ENCODE assay signal across 8 mouse cellular contexts in genomic region chr11:107793200-107794102, GRCm38 (mm10). TPM values are rescaled to one million over a fixed set of nuclear protein-coding genes. Genes with fewer than 3 reads are reported as not detected.
A peak's percentile ranks its signal among the peaks of the same experiment; 100 is the strongest.
DNase-seq lines count a peak whose midpoint lies in the region; ATAC-seq and TF ChIP-seq lines count a peak whose summit lies in the region.

No protein-coding gene starts in this region.

- peak overlapping the region; percentile 55 for H3K4me3 ChIP-seq in lung, embryonic 15.5 days
- H3K4me3 ChIP-seq in intestine, embryonic 14.5 days (ENCODE audit: low read depth, low read length) = peak overlapping the region; percentile 65
- H3K4me3 ChIP-seq in myocyte = no peak overlapping the region

- peak overlapping the region; percentile 29; the same call in 1 of the 2 replicates for H3K9ac ChIP-seq in lung, embryonic 15.5 days
- H3K9ac ChIP-seq in intestine, embryonic 14.5 days (ENCODE audit: low read length) = peak overlapping the region; percentile 54

- peak; percentile 17; the same call in 1 of the 2 replicates for ATAC-seq in lung, embryonic 15.5 days (ENCODE audit: borderline replicate concordance, extremely low read depth, low FRiP score, low TSS enrichment)
- peak; percentile 56 for ATAC-seq in intestine, embryonic 14.5 days (replicated peaks; ENCODE audit: low FRiP score, low TSS enrichment, low read depth)
- ATAC-seq in erythroid progenitor cell, adult 5-6 weeks (replicated peaks; ENCODE audit: low FRiP score, poor library complexity, severe bottlenecking) = no peak

- DNase-seq in adrenal gland, postnatal 36 days = peak; percentile 4 to 12
- DNase-seq in adrenal gland, adult 8-10 months = no peak
- DNase-seq in lung, postnatal 14 days = no peak
- DNase-seq in intestine, embryonic 14.5 days (ENCODE audit: low spot score) = peak; percentile 73
- DNase-seq in Muller cell, postnatal 12 days (ENCODE audit: inconsistent ontology term) = no peak

- H3K79me2 ChIP-seq in myocyte (ENCODE audit: control insufficient read depth, insufficient read depth) = no peaks in the 10 kb centered on the region

- no peaks in the 10 kb centered on the region for H3K9me3 ChIP-seq in lung, embryonic 15.5 days
- H3K9me3 ChIP-seq in intestine, embryonic 14.5 days (ENCODE audit: control insufficient read depth, low read length) = no peaks in the 10 kb centered on the region

- no peak for TF ChIP-seq POLR2A in myocyte (IDR thresholded peaks at IDR 0.05; ENCODE audit: insufficient read length, low read depth)

- H3ac ChIP-seq in myocyte (ENCODE audit: control insufficient read depth, insufficient read length) = no peak overlapping the region

- peak overlapping the region; percentile 99 for H3K4me2 ChIP-seq in lung, embryonic 15.5 days
- peak overlapping the region; percentile 94 for H3K4me2 ChIP-seq in intestine, embryonic 14.5 days (ENCODE audit: low read length)
- peak overlapping the region; percentile 48 for H3K4me2 ChIP-seq in myocyte (ENCODE audit: low read depth)

- H3K27me3 ChIP-seq in lung, embryonic 15.5 days = peaks cover 68% of the 10 kb centered on the region
- peaks cover 47% of the 10 kb centered on the region for H3K27me3 ChIP-seq in intestine, embryonic 14.5 days (replicated peaks; ENCODE audit: control insufficient read depth, insufficient read depth, low read length)
- peaks cover 47% of the 10 kb centered on the region for H3K27me3 ChIP-seq in myocyte (ENCODE audit: control insufficient read depth, insufficient read depth, insufficient read length)

- WGBS in lung, embryonic 15.5 days = under 1% methylated on average over 59 of the region's 64 CpGs
- under 1% methylated on average over 60 of the region's 64 CpGs for WGBS in intestine, embryonic 14.5 days

- H3K36me3 ChIP-seq in lung, embryonic 15.5 days = no peaks in the 10 kb centered on the region
- H3K36me3 ChIP-seq in intestine, embryonic 14.5 days (ENCODE audit: control insufficient read depth, insufficient read depth, low read length) = no peaks in the 10 kb centered on the region
- H3K36me3 ChIP-seq in myocyte (ENCODE audit: control insufficient read depth, insufficient read depth) = no peaks in the 10 kb centered on the region

- H3K4me1 ChIP-seq in lung, embryonic 15.5 days = peaks cover 27% of the 10 kb centered on the region
- H3K4me1 ChIP-seq in intestine, embryonic 14.5 days (replicated peaks; ENCODE audit: control insufficient read depth, insufficient read depth, low read length) = peaks cover 15% of the 10 kb centered on the region

- no peak overlapping the region for H3K27ac ChIP-seq in lung, embryonic 15.5 days
- peak overlapping the region; percentile 18; the same call in 1 of the 2 replicates for H3K27ac ChIP-seq in intestine, embryonic 14.5 days (ENCODE audit: low read depth)

TF ChIP-seq in myocyte, 11 proteins besides CTCF, POLR2A, EP300 and RAD21:
- TF ChIP-seq POLR2AphosphoS2 (IDR thresholded peaks at IDR 0.05; ENCODE audit: insufficient read length, low read depth) = no peak
- no peak for TF ChIP-seq TCF3 (IDR thresholded peaks at IDR 0.05; ENCODE audit: insufficient read length, low read depth)
- no peak for TF ChIP-seq SRF (IDR thresholded peaks at IDR 0.05; ENCODE audit: control insufficient read depth, insufficient read length, low read depth)
- no peak for TF ChIP-seq MAX (IDR thresholded peaks at IDR 0.05; ENCODE audit: low read depth)
- no peak for TF ChIP-seq REST (IDR thresholded peaks at IDR 0.05; ENCODE audit: insufficient read depth, insufficient read length)
- no peak for TF ChIP-seq TCF12 (IDR thresholded peaks at IDR 0.05; ENCODE audit: insufficient read depth, poor library complexity, severe bottlenecking)
- TF ChIP-seq CEBPB (IDR thresholded peaks at IDR 0.05; ENCODE audit: insufficient read depth, poor library complexity, severe bottlenecking) = no peak
- no peak for TF ChIP-seq MYOG (IDR thresholded peaks at IDR 0.05; ENCODE audit: control insufficient read depth in 1 of 3, insufficient read depth in 1 of 3, insufficient read length in 2 of 3, low read depth in 2 of 3)
- no peak for TF ChIP-seq MYOD1 (IDR thresholded peaks at IDR 0.05; ENCODE audit: control insufficient read depth in 1 of 3, insufficient read length in 2 of 3, low read depth in 2 of 3)
- no peak for TF ChIP-seq USF1 (IDR thresholded peaks at IDR 0.05; ENCODE audit: low read depth)
- no peak for TF ChIP-seq E2F4 (IDR thresholded peaks at IDR 0.05; ENCODE audit: insufficient read depth)

RNA-seq across cellular contexts. Expression of gene Cacng4, which starts 0.9 kb away (rescaled TPM):
- total RNA-seq in adrenal gland, postnatal 36 days (2021) = 1 to 10 TPM; 1.9 to 2.0 TPM
- 1 to 10 TPM in 3 of 4 experiments, under 1 TPM in 1; 0.84 to 2.1 (median 1.3) TPM for total RNA-seq in adrenal gland, adult 8-10 months (2022)
- 1.2 and 2.1 TPM in 2 replicates for polyA plus RNA-seq in lung, embryonic 15.5 days (2015; fragmentation: Nextera tagmentation; extraction: Ambion mirVana)
- polyA plus RNA-seq in intestine, embryonic 14.5 days (2014; fragmentation: Nextera tagmentation; extraction: Ambion mirVana) = 7.7 and 9.5 TPM in 2 replicates
- polyA plus RNA-seq in myocyte (2012; fragmentation: generic; extraction: Trizol) = 0.14 TPM
- total RNA-seq in erythroid progenitor cell, adult 5-6 weeks (2015; ENCODE audit: low replicate concordance) = not detected in 2 replicates
- 0.64 TPM in 1 of 2 replicates, not detected in the other for total RNA-seq in erythroid progenitor cell, adult 5-6 weeks (2017; ENCODE audit: low replicate concordance)

Comparison
In these comparisons a context has a peak if more than half of its experiments do, and no peak if none do; other contexts are left out.
1. DNase-seq: peak in adrenal gland, postnatal 36 days (2 of 2) and intestine, embryonic 14.5 days (single experiment); none in adrenal gland, adult 8-10 months (single experiment), lung, postnatal 14 days (single experiment) and Muller cell, postnatal 12 days (single experiment).
2. H3K4me2 ChIP-seq: peak in every context shown above with its lines; median percentile 99 in lung, embryonic 15.5 days; 94 in intestine, embryonic 14.5 days; 48 in myocyte.